Mouse (Mus musculus) ES-E14 (cell line): ENCODE results near the gene Ina. TPM values are rescaled to one million over a fixed set of nuclear protein-coding genes. Genes with fewer than 3 reads are reported as not detected.
A peak's percentile ranks its signal among the peaks of the same experiment; 100 is the strongest.

Experiments
- DNase-seq: peaks from one replicate; pipeline ENCODE4 v3.0.0-alpha.2; 2013; ENCODE audit warnings: low read depth, low spot score
- H3K27ac ChIP-seq: 2 replicates; pipeline ENCODE4 v1.5.1; 2012; ENCODE audit warnings: low read depth, mild to moderate bottlenecking, low read length, moderate library complexity, mixed read lengths; ENCODE audit not compliant: poor library complexity, insufficient read depth, severe bottlenecking
- H3K36me3 ChIP-seq: 2 replicates; pipeline ENCODE4 v1.6.1; 2012; ENCODE audit warnings: mild to moderate bottlenecking, low read length, moderate library complexity, mixed read lengths; ENCODE audit not compliant: control insufficient read depth, poor library complexity, insufficient read depth, severe bottlenecking
- H3K4me1 ChIP-seq, 2 experiments: fragments of 150-350 bp in 1 of 2; sonication (generic) in 1 of 2; 2 replicates each; pipeline ENCODE4 v1.6.1; 2012; ENCODE audit warnings: low read length in 2 of 2, mild to moderate bottlenecking in 1 of 2, mixed read lengths in 1 of 2; ENCODE audit not compliant: control insufficient read depth in 2 of 2, insufficient read depth in 2 of 2, poor library complexity in 1 of 2
- H3K4me3 ChIP-seq, 2 experiments: fragments of 150-350 bp in 1 of 2; sonication (generic) in 1 of 2; 2 replicates each; pipeline ENCODE4 v1.5.1; 2012; ENCODE audit warnings: low read length in 2 of 2, low read depth in 1 of 2, mild to moderate bottlenecking in 1 of 2, mixed read lengths in 1 of 2; ENCODE audit not compliant: insufficient read depth in 1 of 2, poor library complexity in 1 of 2, severe bottlenecking in 1 of 2
- H3K9ac ChIP-seq: 2 replicates; pipeline ENCODE4 v1.6.1; 2012; ENCODE audit warnings: low read depth, mild to moderate bottlenecking, low read length, mixed read lengths; ENCODE audit not compliant: poor library complexity, insufficient read depth, severe bottlenecking
- H3K9me3 ChIP-seq: fragments of 150-350 bp; sonication (generic); 2 replicates; pipeline ENCODE4 v1.6.1; 2012; ENCODE audit warnings: low read depth, mild to moderate bottlenecking, low read length; ENCODE audit not compliant: control insufficient read depth, insufficient read depth
- CHD2 ChIP-seq: IDR thresholded peaks from 2 replicates; pipeline ENCODE4 v1.6.1; 2014; ENCODE audit warnings: mild to moderate bottlenecking, low read depth, low read length, inconsistent platforms
- HCFC1 ChIP-seq: IDR thresholded peaks from 2 replicates; pipeline ENCODE4 v1.6.1; 2012; ENCODE audit warnings: low read length, inconsistent platforms, borderline replicate concordance; ENCODE audit not compliant: insufficient read depth
- MAFK ChIP-seq: IDR thresholded peaks from 2 replicates; pipeline ENCODE4 v1.6.1; 2014; ENCODE audit warnings: mild to moderate bottlenecking, low read depth, low read length, inconsistent platforms; ENCODE audit not compliant: insufficient read depth
- ZC3H11A ChIP-seq: IDR thresholded peaks from 2 replicates; pipeline ENCODE4 v1.6.1; 2012; ENCODE audit warnings: low read depth, mild to moderate bottlenecking, inconsistent platforms, low read length, borderline replicate concordance
- ZNF384 ChIP-seq: IDR thresholded peaks from 2 replicates; pipeline ENCODE4 v1.6.1; 2012; ENCODE audit warnings: low read depth, low read length, inconsistent platforms
- in situ Hi-C, 2 experiments: fragments of 600-800 bp; cut with MboI; formaldehyde crosslinking; loops; one replicate each; pipeline ENCODE4 v1.15.1; 2025; ENCODE audit warnings: low sequenced_read_pairs in 2 of 2, inconsistent platforms in 1 of 2; ENCODE audit not compliant: unreplicated experiment in 2 of 2
- total RNA-seq: library from RNA; depleted of rRNA; stranded (reverse); fragments of 300-350 nt; gene quantifications from 2 replicates; pipeline ENCODE4 v1.2.3, GENCODE M21; 2012; rRNA removed

Ina gene
- total RNA-seq: 9.8 and 18.4 TPM in 2 replicates

DNA sequence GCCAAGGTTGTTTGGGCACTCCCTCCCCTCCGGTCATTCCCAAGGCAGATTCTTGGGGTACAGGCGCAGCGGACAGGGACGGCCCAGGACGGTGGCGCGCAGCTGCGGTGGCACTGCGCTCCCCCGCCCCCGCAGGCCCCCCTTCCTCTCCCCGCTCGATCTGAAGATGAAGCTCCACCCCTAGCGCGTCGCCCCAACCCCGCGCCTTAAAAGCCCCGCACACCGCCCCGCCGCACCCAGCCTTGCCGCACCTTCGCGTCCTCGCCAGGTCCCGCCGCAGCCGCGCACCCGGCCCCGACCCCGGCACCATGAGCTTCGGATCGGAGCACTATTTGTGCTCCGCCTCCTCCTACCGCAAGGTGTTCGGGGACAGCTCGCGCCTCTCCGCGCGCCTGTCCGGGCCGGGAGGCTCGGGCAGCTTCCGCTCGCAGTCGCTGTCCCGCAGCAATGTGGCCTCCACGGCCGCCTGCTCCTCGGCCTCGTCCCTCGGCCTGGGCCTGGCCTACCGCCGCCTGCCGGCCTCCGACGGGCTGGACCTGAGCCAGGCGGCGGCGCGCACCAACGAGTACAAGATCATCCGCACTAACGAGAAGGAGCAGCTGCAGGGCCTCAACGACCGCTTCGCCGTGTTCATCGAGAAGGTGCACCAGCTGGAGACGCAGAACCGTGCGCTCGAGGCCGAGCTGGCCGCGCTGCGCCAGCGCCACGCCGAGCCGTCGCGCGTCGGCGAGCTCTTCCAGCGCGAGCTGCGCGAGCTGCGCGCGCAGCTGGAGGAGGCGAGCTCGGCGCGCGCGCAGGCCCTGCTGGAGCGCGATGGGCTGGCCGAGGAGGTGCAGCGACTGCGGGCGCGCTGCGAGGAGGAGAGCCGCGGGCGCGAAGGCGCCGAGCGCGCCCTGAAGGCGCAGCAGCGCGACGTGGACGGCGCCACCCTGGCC is at the start of gene Ina, which contains the start of gene Nt5c2:
TSS of gene Ina (plus strand) at position 252 of the 935 bp plus-strand sequence.
TSS of gene Nt5c2 (minus strand) at position 707 of the 935 bp plus-strand sequence.
- Histone ChIP-seq H3K27ac (peak within 1 kb of the TSS; percentile 41), H3K4me3 (peak within 1 kb of the TSS; percentile 83 to 93), H3K9ac (peak within 1 kb of the TSS; percentile 92), H3K9me3 (no peaks in the 10 kb centered on the region), H3K4me1 (peaks cover 4 to 10% of the 10 kb centered on the region in 2 experiments), H3K36me3 (no peaks in the 10 kb centered on the region)
- no peak for DNase-seq
- TF ChIP-seq CHD2: no peak
- TF ChIP-seq ZC3H11A: no peak
- TF ChIP-seq ZNF384: no peak
- TF ChIP-seq HCFC1: no peak
- no peak for TF ChIP-seq MAFK
- in situ Hi-C loops: no loop called here

DNA sequence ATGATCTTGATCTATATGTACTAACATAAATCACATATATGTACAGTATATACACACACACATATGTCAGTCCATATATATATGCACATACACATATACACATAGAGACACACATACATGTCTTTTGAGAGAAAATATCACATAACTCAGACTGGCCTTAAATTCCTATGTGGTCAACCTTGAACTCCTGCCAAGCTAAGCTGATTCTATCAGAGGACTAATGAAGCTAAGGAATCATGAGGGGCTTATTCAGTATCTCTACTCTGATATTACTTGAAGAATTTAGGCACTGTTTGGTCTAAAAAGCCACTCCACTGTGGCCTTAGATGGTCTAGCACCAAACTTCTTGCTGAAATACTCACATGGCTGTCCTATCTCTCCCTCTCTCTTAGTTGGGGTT is 49.0 kb upstream of the Ina start:
- Histone ChIP-seq H3K4me3 (no peak overlapping the region), H3K9me3 (no peaks in the 10 kb centered on the region), H3K4me1 (peaks cover 3 to 4% of the 10 kb centered on the region in 2 experiments), H3K27ac (no peak overlapping the region), H3K36me3 (no peaks in the 10 kb centered on the region), H3K9ac (no peak overlapping the region)
- TF ChIP-seq ZNF384 (no peak), ZC3H11A (no peak)
- in situ Hi-C loops: no loop called here
- DNase-seq: no peak

- TF ChIP-seq ZC3H11A (no peak), ZNF384 (no peak), MAFK (no peak), HCFC1 (no peak), CHD2 (no peak)
- Histone ChIP-seq H3K36me3 (no peaks in the 10 kb centered on the region), H3K9me3 (no peaks in the 10 kb centered on the region), H3K4me1 (peaks cover 6 to 8% of the 10 kb centered on the region in 2 experiments), H3K9ac (no peak overlapping the region), H3K4me3 (no peak overlapping the region), H3K27ac (no peak overlapping the region)
- no peak for DNase-seq
- in situ Hi-C loops: no loop called here
Measured at GRCm38 (mm10) chr19:46966330-46966729, 48.2 kb upstream of the Ina start.

- H3K4me3 ChIP-seq: no peak overlapping the region
- no peaks in the 10 kb centered on the region for H3K36me3 ChIP-seq
- in situ Hi-C loops: no loop called here
- peaks cover 3 to 13% of the 10 kb centered on the region in 2 experiments for H3K4me1 ChIP-seq
- DNase-seq: no peak
- H3K9me3 ChIP-seq: no peaks in the 10 kb centered on the region
- TF ChIP-seq HCFC1 (no peak), ZC3H11A (no peak), MAFK (no peak), ZNF384 (no peak)
- H3K9ac ChIP-seq: no peak overlapping the region
- no peak overlapping the region for H3K27ac ChIP-seq
Measured at GRCm38 (mm10) chr19:46967861-46968260, 46.6 kb upstream of the Ina start.
